Mouse (Mus musculus): ENCODE data around the gene Gm21887.
"Not testable (repeated sequence)": the region's sequence is repeated elsewhere in the genome, so short reads cannot be mapped to it uniquely, and the experiment has no call there.

DNA sequence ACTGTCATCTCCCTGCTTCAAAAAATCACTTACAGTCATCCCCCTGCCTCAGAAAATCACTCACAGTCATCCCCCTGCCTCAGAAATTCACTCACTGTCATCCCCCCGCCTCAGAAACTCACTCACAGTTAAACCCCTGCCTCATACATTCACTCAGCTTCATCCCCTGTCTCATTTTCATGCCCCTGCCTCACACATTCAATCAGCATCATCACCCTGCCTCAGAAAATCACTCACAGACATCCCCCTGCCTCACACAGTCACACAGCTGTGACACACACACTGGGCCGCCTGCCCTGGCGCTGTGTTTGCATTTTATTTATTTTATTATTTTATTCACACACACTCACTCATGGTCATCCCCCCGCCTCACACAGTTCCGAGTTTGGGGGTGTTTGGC lies 4.7 kb upstream of the Gm21887 start:
- not testable (repeated sequence) for TF ChIP-seq CTCF (IDR thresholded peaks at IDR 0.05; ENCODE audit: insufficient read depth, low read length); POLR2A (IDR thresholded peaks at IDR 0.05; ENCODE audit: borderline replicate concordance, extremely low read depth, low read depth, low read length)
